Mouse (Mus musculus) layer of hippocampus, adult 2 months (tissue): ENCODE results near the gene Lgals7. TPM values are rescaled to one million over a fixed set of nuclear protein-coding genes. Genes with fewer than 3 reads are reported as not detected.

Experiments
- DNase-seq, 2 experiments: peaks; one replicate each; pipeline ENCODE4 v3.0.0; 2022; ENCODE audit warnings: low spot score in 2 of 2
- H3K27ac ChIP-seq: fragments of 200-600 bp; 2 replicates; pipeline ENCODE4 v1.8.1; 2022
- H3K4me3 ChIP-seq: fragments of 200-600 bp; 2 replicates; pipeline ENCODE4 v1.8.1; 2022; ENCODE audit warnings: mild to moderate bottlenecking
- CTCF ChIP-seq: fragments of 200-600 bp; conservative IDR thresholded peaks from 2 replicates; pipeline ENCODE4 v1.8.1; 2022; ENCODE audit warnings: antibody characterized with exemption, mild to moderate bottlenecking, moderate library complexity
- total RNA-seq, 2 experiments: library from RNA; stranded (reverse); gene quantifications; 2 replicates each; pipeline ENCODE4 v1.2.3; 2021

Lgals7 gene
- total RNA-seq, 2 experiments from 2014 or later, result not detected

GRCm38 (mm10) chr7:28822556-28822955 is 41.1 kb upstream of the Lgals7 start:
- no peak for TF ChIP-seq CTCF
- peak overlapping the region; percentile 93 for H3K27ac ChIP-seq
- DNase-seq, result no peak
- no peak overlapping the region for H3K4me3 ChIP-seq

DNA sequence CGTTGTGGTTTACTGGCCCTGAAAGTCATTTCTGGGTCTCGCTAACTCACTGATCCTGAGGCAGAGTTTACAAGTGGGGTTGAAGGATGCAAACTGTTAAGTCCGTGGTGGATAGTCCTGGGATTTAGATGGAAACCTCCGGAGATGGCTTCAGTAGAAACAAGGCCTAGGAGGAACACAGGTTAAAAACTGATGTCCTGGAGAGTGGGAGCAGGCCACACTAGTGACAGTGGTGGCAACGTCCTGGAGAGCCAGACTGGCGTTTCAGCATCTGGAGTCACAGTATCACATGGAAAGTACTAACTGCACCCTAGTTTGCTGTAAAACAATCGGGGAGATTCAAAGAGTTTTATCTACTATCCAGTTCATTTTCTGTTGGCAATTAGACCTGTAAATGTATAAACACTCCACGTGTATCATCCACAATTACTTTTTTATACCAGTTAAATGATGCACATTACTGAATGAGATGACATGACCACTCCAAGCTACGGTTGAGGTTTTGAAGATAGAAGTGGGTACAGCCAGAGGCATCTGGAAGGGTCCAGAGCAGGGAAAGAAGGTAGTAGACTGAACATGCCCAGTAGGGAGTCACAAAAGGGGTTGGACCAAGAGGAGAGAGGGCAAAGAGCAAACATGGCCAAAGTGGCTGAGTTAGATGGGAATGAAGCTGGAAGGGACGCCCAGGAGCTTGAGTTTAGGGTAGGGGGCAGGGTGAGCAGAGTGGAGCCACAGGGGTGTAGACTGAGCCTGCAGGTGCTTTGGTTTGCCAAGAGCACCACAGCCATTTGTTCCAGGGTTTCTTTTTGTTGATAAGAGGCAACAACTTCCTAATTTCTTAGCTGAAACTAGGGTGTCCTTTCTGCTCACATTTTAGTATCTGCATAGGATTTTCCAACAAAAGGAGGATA is 40.4 kb upstream of the Lgals7 start:
- no peak overlapping the region for H3K4me3 ChIP-seq
- H3K27ac ChIP-seq, result peak overlapping the region; percentile 93
- DNase-seq, result no peak
- no peak for TF ChIP-seq CTCF

DNA sequence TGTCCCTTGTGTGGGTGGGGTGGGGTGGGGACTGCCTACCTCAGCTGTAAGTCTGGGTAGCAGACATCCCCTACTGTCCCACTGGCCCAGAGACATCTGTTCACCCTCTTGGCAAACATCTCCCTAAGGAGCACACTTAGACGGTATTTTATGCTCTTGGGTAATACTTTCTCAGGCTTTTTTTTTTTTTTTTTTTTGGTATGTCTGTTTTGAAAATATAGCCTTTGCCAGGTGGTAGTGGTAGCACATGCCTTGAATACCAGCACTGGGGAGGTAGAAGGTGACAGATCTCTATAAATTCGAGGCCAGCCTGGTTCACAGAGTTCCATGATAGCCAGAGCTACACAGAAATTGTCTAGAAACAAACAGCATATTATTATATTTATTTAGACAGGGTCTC is 39.7 kb upstream of the Lgals7 start:
- H3K4me3 ChIP-seq, result no peak overlapping the region
- peak overlapping the region; percentile 93 for H3K27ac ChIP-seq
- TF ChIP-seq CTCF, result no peak
- no peak for DNase-seq

GRCm38 (mm10) chr7:28824941-28825685 is 38.5 kb upstream of the Lgals7 start, which contains the start of gene Ech1:
Gene Ech1 (plus strand): TSS chr7:28825217.
- Histone ChIP-seq H3K4me3 (peak within 1 kb of the TSS; percentile 78), H3K27ac (peak within 1 kb of the TSS; percentile 93)
- DNase-seq, result peak; percentile 85 to 91
- no peak for TF ChIP-seq CTCF

- DNase-seq, result no peak
- peak; percentile 44 for TF ChIP-seq CTCF
- Histone ChIP-seq H3K27ac (peak overlapping the region; percentile 93), H3K4me3 (peak overlapping the region; percentile 78)
Observed at GRCm38 (mm10) chr7:28825686-28826401, 37.8 kb upstream of the Lgals7 start.

GRCm38 (mm10) chr7:28826402-28826772 is 37.3 kb upstream of the Lgals7 start:
- TF ChIP-seq CTCF, result no peak
- Histone ChIP-seq H3K27ac (peak overlapping the region; percentile 93), H3K4me3 (peak overlapping the region; percentile 78; the same call in 1 of the 2 replicates)
- DNase-seq, result no peak

DNA sequence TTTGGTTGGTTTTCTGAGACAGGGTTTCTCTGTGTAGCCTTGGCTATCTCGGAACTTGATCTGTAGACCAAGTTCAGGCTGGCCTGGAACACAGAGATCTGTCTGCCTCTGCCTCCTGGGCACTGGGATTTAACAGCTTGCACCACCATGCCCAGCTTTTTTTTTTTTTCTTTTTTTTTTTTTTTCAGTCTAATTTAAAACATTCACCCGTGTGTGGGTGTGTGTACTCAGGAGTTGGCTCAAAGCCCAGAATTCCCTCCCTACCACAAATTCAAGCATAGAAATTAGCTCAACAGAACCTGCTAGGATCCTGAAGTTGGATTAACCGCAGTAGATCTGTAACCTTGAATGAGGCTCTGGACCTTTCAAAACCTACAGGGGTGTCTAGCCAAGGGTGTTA is 36.3 kb upstream of the Lgals7 start:
- H3K4me3 ChIP-seq, result no peak overlapping the region
- peak; percentile 75 to 87 for DNase-seq
- H3K27ac ChIP-seq, result peak overlapping the region; percentile 75; the same call in 1 of the 2 replicates
- TF ChIP-seq CTCF, result no peak

DNA sequence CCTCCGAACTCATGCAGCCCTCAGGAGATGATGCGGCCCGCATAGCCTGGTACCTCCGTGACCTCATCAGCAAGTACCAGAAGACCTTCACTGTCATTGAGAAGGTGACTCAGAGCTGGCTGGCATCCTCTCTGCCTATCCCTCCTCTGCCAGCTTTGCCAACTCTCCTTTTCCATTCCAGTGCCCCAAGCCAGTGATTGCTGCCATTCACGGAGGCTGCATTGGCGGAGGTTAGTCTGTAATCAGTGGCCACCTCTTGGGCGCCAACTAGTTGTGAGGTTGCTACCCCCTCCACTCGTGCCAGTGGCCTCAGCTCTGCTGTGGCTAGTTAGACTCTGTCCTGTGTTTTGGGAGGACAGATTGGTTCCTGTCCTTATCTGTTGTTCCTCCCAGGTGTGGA is 33.8 kb upstream of the Lgals7 start:
- peak overlapping the region; percentile 36; the same call in 1 of the 2 replicates for H3K27ac ChIP-seq
- no peak overlapping the region for H3K4me3 ChIP-seq
- TF ChIP-seq CTCF, result no peak
- peak in 1 of 2 experiments; percentile 7 for DNase-seq

GRCm38 (mm10) chr7:28830981-28831380 is 32.7 kb upstream of the Lgals7 start:
- TF ChIP-seq CTCF, result no peak
- Histone ChIP-seq H3K27ac (peak overlapping the region; percentile 36; the same call in 1 of the 2 replicates), H3K4me3 (no peak overlapping the region)
- no peak for DNase-seq

DNA sequence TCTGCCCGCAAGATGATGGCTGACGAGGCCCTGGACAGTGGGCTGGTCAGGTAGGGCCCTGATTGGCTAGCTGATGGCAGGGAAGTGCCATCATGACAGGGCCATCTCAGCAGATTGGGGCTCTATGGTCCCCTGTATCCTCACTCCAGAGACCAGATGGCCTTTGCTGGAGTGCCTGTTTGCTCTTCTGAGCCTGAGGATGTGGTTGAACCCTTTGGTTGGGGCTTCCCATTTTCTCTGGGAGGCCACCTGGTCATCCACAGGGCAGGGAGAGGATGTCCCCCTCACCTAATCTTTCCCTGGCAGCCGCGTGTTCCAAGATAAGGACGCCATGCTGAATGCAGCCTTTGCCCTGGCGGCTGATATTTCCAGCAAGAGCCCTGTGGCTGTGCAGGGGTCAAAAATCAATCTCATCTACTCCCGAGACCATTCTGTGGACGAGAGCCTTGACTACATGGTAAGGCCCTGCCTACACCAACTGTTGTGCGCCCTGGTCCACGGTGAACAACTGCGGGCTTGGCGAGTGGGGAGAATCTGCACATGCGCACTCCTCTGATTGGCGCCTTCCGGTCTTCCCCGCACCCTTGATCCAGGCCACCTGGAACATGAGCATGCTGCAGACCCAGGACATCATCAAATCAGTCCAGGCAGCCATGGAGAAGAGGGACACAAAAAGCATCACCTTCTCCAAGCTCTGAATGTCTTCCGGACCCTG is 32.1 kb upstream of the Lgals7 start:
- Histone ChIP-seq H3K4me3 (no peak overlapping the region), H3K27ac (no peak overlapping the region)
- no peak for DNase-seq
- no peak for TF ChIP-seq CTCF

- DNase-seq, result no peak
- no peak overlapping the region for H3K27ac ChIP-seq
- TF ChIP-seq CTCF, result no peak
- H3K4me3 ChIP-seq, result no peak overlapping the region
Observed at GRCm38 (mm10) chr7:28832137-28832536, 31.5 kb upstream of the Lgals7 start.

DNA sequence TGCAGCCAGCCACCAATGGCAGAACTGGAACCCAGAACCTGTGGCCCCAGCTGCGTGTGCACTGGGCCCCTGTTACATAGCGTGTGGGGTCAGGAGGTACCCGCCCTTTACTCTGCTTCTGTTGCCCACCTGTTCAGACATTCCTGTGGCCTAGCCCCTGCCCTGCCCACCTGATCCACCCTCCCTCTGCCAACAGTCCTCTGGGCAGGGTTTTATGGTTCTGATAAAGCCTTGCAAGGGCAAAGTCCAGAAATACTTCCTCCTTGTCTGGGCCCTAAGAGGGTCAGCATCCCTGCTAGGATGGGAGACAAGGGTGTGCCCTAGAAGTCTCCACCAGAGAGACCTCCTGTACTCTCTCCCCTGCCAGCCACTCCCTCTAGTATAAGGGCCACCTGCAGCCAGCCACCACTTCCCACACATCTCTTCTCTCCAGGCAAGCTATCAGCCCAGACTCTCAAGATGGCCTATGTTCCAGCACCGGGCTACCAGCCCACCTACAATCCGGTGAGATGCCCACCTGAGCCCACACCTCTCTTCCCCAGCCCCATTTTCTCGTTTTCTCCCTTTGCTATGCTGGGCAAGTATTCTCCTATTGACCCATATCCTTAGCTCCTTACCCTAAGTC is 29.8 kb upstream of the Lgals7 start, which contains the start of gene Lgals4:
Gene Lgals4, plus strand, starts transcription at position 132 of the 625 bp plus-strand sequence.
- no peak for DNase-seq
- TF ChIP-seq CTCF, result no peak
- Histone ChIP-seq H3K27ac (no peak within 1 kb of the TSS), H3K4me3 (no peak within 1 kb of the TSS)
